In genomic region chr11:117112649-117113051, GRCm38 (mm10) we compare ENCODE assay signal across 12 mouse cellular contexts. TPM values are rescaled to one million over a fixed set of nuclear protein-coding genes. Genes with fewer than 3 reads are reported as not detected.
DNase-seq lines count a peak whose midpoint lies in the region; ATAC-seq and TF ChIP-seq lines count a peak whose summit lies in the region.
"Had no signal": no experiment of that assay in that cellular context is flagged by ENCODE, and none has a peak within 500 bp of the region (broad histone marks: within the 10 kb centered on the region; RNA-seq: fewer than 3 reads in every experiment).

No protein-coding gene starts in this region.

- no peaks in the 10 kb centered on the region for H3K27me3 ChIP-seq in lung, embryonic 16.5 days (ENCODE audit: control insufficient read depth, insufficient read depth, low read depth, low read length)
- H3K27me3 ChIP-seq in limb, embryonic 14.5 days (ENCODE audit: control insufficient read depth, insufficient read depth, low read length): no peaks in the 10 kb centered on the region
- no peaks in the 10 kb centered on the region for H3K27me3 ChIP-seq in intestine, embryonic 16.5 days (replicated peaks; ENCODE audit: control insufficient read depth, insufficient read depth, low read length)

- H3K4me1 ChIP-seq in lung, embryonic 16.5 days (replicated peaks; ENCODE audit: control insufficient read depth, insufficient read depth, low read length): peaks cover 37% of the 10 kb centered on the region
- peaks cover 45% of the 10 kb centered on the region for H3K4me1 ChIP-seq in limb, embryonic 14.5 days (ENCODE audit: control insufficient read depth, insufficient read depth, low read length)
- H3K4me1 ChIP-seq in intestine, embryonic 16.5 days (ENCODE audit: control insufficient read depth, insufficient read depth, low read length): peaks cover 24% of the 10 kb centered on the region

- 0 out of 2 replicates have a peak, but pooled peaks cover 3% of the 10 kb centered on the region for H3K9me3 ChIP-seq in lung, embryonic 16.5 days (ENCODE audit: control insufficient read depth, low read length)
- no peaks in the 10 kb centered on the region for H3K9me3 ChIP-seq in limb, embryonic 14.5 days (ENCODE audit: control insufficient read depth, low read length)
- H3K9me3 ChIP-seq in intestine, embryonic 16.5 days (ENCODE audit: control insufficient read depth, low read length): no peaks in the 10 kb centered on the region

- no peak for TF ChIP-seq POLR2A in limb, embryonic 14.5 days (IDR thresholded peaks at IDR 0.05; ENCODE audit: borderline replicate concordance, extremely low read depth, insufficient read depth, insufficient read length)

- no peaks in the 10 kb centered on the region for H3K36me3 ChIP-seq in lung, embryonic 16.5 days (ENCODE audit: control insufficient read depth, insufficient read depth, low read length)
- peaks cover 4% of the 10 kb centered on the region for H3K36me3 ChIP-seq in limb, embryonic 14.5 days (ENCODE audit: control insufficient read depth, insufficient read depth, low read length)
- no peaks in the 10 kb centered on the region for H3K36me3 ChIP-seq in intestine, embryonic 16.5 days (ENCODE audit: control insufficient read depth, insufficient read depth, low read length)

- no peak for ATAC-seq in lung, embryonic 16.5 days (ENCODE audit: low read depth)
- no peak for ATAC-seq in limb, embryonic 14.5 days (ENCODE audit: low FRiP score, low read depth)
- no peak for ATAC-seq in intestine, embryonic 16.5 days

- DNase-seq in lung, postnatal 10 days: no peak
- DNase-seq in R1 (ENCODE audit: low read depth, low spot score): peak; percentile 78
- no peak for DNase-seq in limb, embryonic 14.5 days (ENCODE audit: low spot score)
- no peak for DNase-seq in thymus, postnatal 36 days
- no peak for DNase-seq in left cerebral cortex, postnatal 36 days (ENCODE audit: low spot score in 2 of 2)
- DNase-seq: kidney, adult 2 months; lung, embryonic 14.5 days; right cerebral cortex, postnatal 14 days had no signal

- H3K9ac ChIP-seq in lung, embryonic 16.5 days (ENCODE audit: low read length): no peak overlapping the region
- no peak overlapping the region for H3K9ac ChIP-seq in limb, embryonic 14.5 days (ENCODE audit: low read depth, low read length, severe bottlenecking)
- H3K9ac ChIP-seq in intestine, embryonic 16.5 days (ENCODE audit: low read depth, low read length): no peak overlapping the region
- H3K9ac ChIP-seq: hindbrain, embryonic 14.5 days; lung, embryonic 14.5 days had no signal

- peak overlapping the region; percentile 7; the same call in 1 of the 2 replicates for H3K27ac ChIP-seq in lung, embryonic 16.5 days (ENCODE audit: low read length)
- 0 out of 2 replicates have a peak overlapping the region, but pooled peaks have one; percentile 16 for H3K27ac ChIP-seq in limb, embryonic 14.5 days (replicated peaks; ENCODE audit: low read depth, low read length)
- H3K27ac ChIP-seq in intestine, embryonic 16.5 days (ENCODE audit: low read length): no peak overlapping the region
- H3K27ac ChIP-seq: hindbrain, embryonic 14.5 days had no signal

- intact Hi-C loops in left cerebral cortex, postnatal 36 days (cut with DNase I): no loop called here

- 56% methylated on average over 3 of the region's 3 CpGs for WGBS in lung, embryonic 16.5 days
- WGBS in limb, embryonic 14.5 days: 35% methylated on average over 3 of the region's 3 CpGs
- WGBS in intestine, embryonic 16.5 days: 64% methylated on average over 3 of the region's 3 CpGs

- H3K4me3 ChIP-seq in lung, embryonic 16.5 days (ENCODE audit: low read length): no peak overlapping the region
- H3K4me3 ChIP-seq in limb, embryonic 14.5 days (replicated peaks; ENCODE audit: low read length): no peak overlapping the region
- H3K4me3 ChIP-seq in intestine, embryonic 16.5 days (ENCODE audit: low read length): no peak overlapping the region

- no peak overlapping the region for H3K4me2 ChIP-seq in lung, embryonic 16.5 days (ENCODE audit: low read depth, low read length)
- no peak overlapping the region for H3K4me2 ChIP-seq in limb, embryonic 14.5 days (replicated peaks; ENCODE audit: low read depth, low read length, severe bottlenecking)
- H3K4me2 ChIP-seq in intestine, embryonic 16.5 days (ENCODE audit: low read depth, low read length): no peak overlapping the region
- H3K4me2 ChIP-seq: hindbrain, embryonic 14.5 days; lung, embryonic 14.5 days; midbrain, embryonic 11.5 days had no signal

RNA-seq across cellular contexts. Expression of gene Sec14l1, which starts 2.3 kb away (rescaled TPM):
- 74.5 and 76.5 TPM in 2 replicates for polyA plus RNA-seq in lung, embryonic 16.5 days (2015; fragmentation: Nextera tagmentation; extraction: Ambion mirVana)
- 72.5 and 85.2 TPM in 2 replicates for polyA plus RNA-seq in limb, embryonic 14.5 days (2012; rRNA removed)
- 38.7 and 40.3 TPM in 2 replicates for polyA plus RNA-seq in limb, embryonic 14.5 days (2014; fragmentation: Nextera tagmentation; extraction: Ambion mirVana)
- 28.5 and 29.5 TPM in 2 replicates for polyA plus RNA-seq in intestine, embryonic 16.5 days (2015; fragmentation: Nextera tagmentation; extraction: Ambion mirVana)
- 100 to 1,000 TPM; 210 to 217 TPM for total RNA-seq in left cerebral cortex, postnatal 36 days (2021)
